Mouse (Mus musculus) midbrain, embryonic 12.5 days (tissue): ENCODE data around the gene 1700003E16Rik. TPM values are rescaled to one million over a fixed set of nuclear protein-coding genes. Genes with fewer than 3 reads are reported as not detected.

Experiments
- ATAC-seq: fragments of 200-750 bp; cut with Nextera tagmentation; 2 replicates; pipeline ENCODE4 v1.8.0; 2017; ENCODE audit warnings: low read depth, moderate TSS enrichment, moderate library complexity; ENCODE audit not compliant: low FRiP score
- H3K27ac ChIP-seq: fragments of 300-500 bp; sonication (generic); replicated peaks from 2 replicates; pipeline ENCODE4 v1.5.1; 2016; ENCODE audit warnings: mild to moderate bottlenecking
- H3K27me3 ChIP-seq: fragments of 300-500 bp; sonication (generic); 2 replicates; pipeline ENCODE4 v1.6.1; 2016; ENCODE audit warnings: mild to moderate bottlenecking
- H3K36me3 ChIP-seq: fragments of 300-500 bp; sonication (generic); 2 replicates; pipeline ENCODE4 v1.6.1; 2016
- H3K4me1 ChIP-seq: fragments of 300-500 bp; sonication (generic); 2 replicates; pipeline ENCODE4 v1.6.1; 2016
- H3K4me2 ChIP-seq: fragments of 300-500 bp; sonication (generic); replicated peaks from 2 replicates; pipeline ENCODE4 v1.6.1; 2016; ENCODE audit warnings: mild to moderate bottlenecking, moderate library complexity
- H3K4me3 ChIP-seq: fragments of 300-500 bp; sonication (generic); 2 replicates; pipeline ENCODE4 v1.5.1; 2016; ENCODE audit warnings: mild to moderate bottlenecking
- H3K9ac ChIP-seq: fragments of 300-500 bp; sonication (generic); replicated peaks from 2 replicates; pipeline ENCODE4 v1.6.1; 2016; ENCODE audit warnings: mild to moderate bottlenecking, moderate library complexity
- H3K9me3 ChIP-seq: fragments of 300-500 bp; sonication (generic); 2 replicates; pipeline ENCODE4 v1.6.1; 2016; ENCODE audit warnings: mild to moderate bottlenecking
- WGBS: fragments of 180-500 bp; shearing (Covaris S2); methylation state at CpG from one replicate; pipeline ENCODE4 v1.1.7; 2016; 5-methylcytosine and 5-hydroxymethylcytosine counted together
- polyA plus RNA-seq: library from polyadenylated mRNA; unstranded; fragments of >200 nt; fragmentation: Nextera tagmentation; extraction: Ambion mirVana; gene quantifications from 2 replicates; pipeline ENCODE4 v1.2.1, GENCODE M21; 2016

The 1700003E16Rik gene
- polyA plus RNA-seq, 1 experiment from 2014 or later, result 2.6 TPM

GRCm38 (mm10) chr6:83134226-83134625, 22.0 kb upstream of the 1700003E16Rik start:
- H3K4me3 ChIP-seq, result no peak overlapping the region
- H3K36me3 ChIP-seq, result no peaks in the 10 kb centered on the region
- no peaks in the 10 kb centered on the region for H3K9me3 ChIP-seq
- no peak overlapping the region for H3K27ac ChIP-seq
- peaks cover 30% of the 10 kb centered on the region for H3K27me3 ChIP-seq
- no peak overlapping the region for H3K4me2 ChIP-seq
- WGBS, result 79% methylated on average over 3 of the region's 3 CpGs
- peaks cover 37% of the 10 kb centered on the region for H3K4me1 ChIP-seq
- no peak overlapping the region for H3K9ac ChIP-seq
- no peak for ATAC-seq

GRCm38 (mm10) chr6:83134951-83135513, 21.2 kb upstream of the 1700003E16Rik start, which contains the start of gene Rtkn:
Gene Rtkn, plus strand, starts transcription at chr6:83135463.
- Histone ChIP-seq H3K4me3 (peak within 1 kb of the TSS; percentile 55), H3K4me2 (peak within 1 kb of the TSS; percentile 78), H3K27me3 (peaks cover 30% of the 10 kb centered on the region), H3K4me1 (peaks cover 40% of the 10 kb centered on the region), H3K9ac (peak within 1 kb of the TSS; percentile 85), H3K27ac (peak within 1 kb of the TSS; percentile 97), H3K36me3 (no peaks in the 10 kb centered on the region), H3K9me3 (no peaks in the 10 kb centered on the region)
- WGBS, result 60% methylated on average over 7 of the region's 7 CpGs
- no peak for ATAC-seq

- no peak for ATAC-seq
- H3K9me3 ChIP-seq, result no peaks in the 10 kb centered on the region
- 4% methylated on average over 34 of the region's 37 CpGs for WGBS
- peaks cover 40% of the 10 kb centered on the region for H3K4me1 ChIP-seq
- H3K9ac ChIP-seq, result peak overlapping the region; percentile 85; the same call in 1 of the 2 replicates
- peaks cover 31% of the 10 kb centered on the region for H3K27me3 ChIP-seq
- no peak overlapping the region for H3K27ac ChIP-seq
- H3K4me3 ChIP-seq, result peak overlapping the region; percentile 55
- peak overlapping the region; percentile 78 for H3K4me2 ChIP-seq
- H3K36me3 ChIP-seq, result no peaks in the 10 kb centered on the region
These were observed 20.5 kb upstream of the 1700003E16Rik start for GRCm38 (mm10) chr6:83135571-83136161.

GRCm38 (mm10) chr6:83136291-83136880, 19.8 kb upstream of the 1700003E16Rik start:
- H3K36me3 ChIP-seq, result no peaks in the 10 kb centered on the region
- WGBS, result 15% methylated on average over 5 of the region's 5 CpGs
- H3K9me3 ChIP-seq, result no peaks in the 10 kb centered on the region
- H3K4me3 ChIP-seq, result peak overlapping the region; percentile 55
- H3K4me2 ChIP-seq, result peak overlapping the region; percentile 78
- peaks cover 40% of the 10 kb centered on the region for H3K4me1 ChIP-seq
- peak overlapping the region; percentile 97 for H3K27ac ChIP-seq
- ATAC-seq, result peak; percentile 4; the same call in 1 of the 2 replicates
- peaks cover 36% of the 10 kb centered on the region for H3K27me3 ChIP-seq
- H3K9ac ChIP-seq, result peak overlapping the region; percentile 85

- Histone ChIP-seq H3K9ac (peak overlapping the region; percentile 85), H3K27me3 (peaks cover 40% of the 10 kb centered on the region), H3K4me1 (peaks cover 46% of the 10 kb centered on the region), H3K36me3 (no peaks in the 10 kb centered on the region), H3K4me2 (peak overlapping the region; percentile 78), H3K9me3 (no peaks in the 10 kb centered on the region), H3K4me3 (peak overlapping the region; percentile 55), H3K27ac (peak overlapping the region; percentile 97)
- ATAC-seq, result peak; percentile 81
- under 1% methylated on average over 26 of the region's 26 CpGs for WGBS
These were observed 19.2 kb upstream of the 1700003E16Rik start for GRCm38 (mm10) chr6:83136881-83137575.

GRCm38 (mm10) chr6:83137576-83137950, 18.6 kb upstream of the 1700003E16Rik start:
- Histone ChIP-seq H3K9me3 (no peaks in the 10 kb centered on the region), H3K4me3 (peak overlapping the region; percentile 55), H3K9ac (peak overlapping the region; percentile 85), H3K36me3 (no peaks in the 10 kb centered on the region), H3K27ac (peak overlapping the region; percentile 97), H3K4me1 (peaks cover 51% of the 10 kb centered on the region), H3K4me2 (peak overlapping the region; percentile 78), H3K27me3 (peaks cover 45% of the 10 kb centered on the region)
- ATAC-seq, result peak; percentile 71
- 0% methylated on average over 12 of the region's 12 CpGs for WGBS

- ATAC-seq, result peak; percentile 38
- H3K4me1 ChIP-seq, result peaks cover 52% of the 10 kb centered on the region
- WGBS, result 0% methylated on average over 11 of the region's 11 CpGs
These were observed 18.1 kb upstream of the 1700003E16Rik start for GRCm38 (mm10) chr6:83138056-83138455.

GRCm38 (mm10) chr6:83140044-83140443, 16.2 kb upstream of the 1700003E16Rik start:
- Histone ChIP-seq H3K4me1 (peaks cover 52% of the 10 kb centered on the region), H3K27me3 (peaks cover 38% of the 10 kb centered on the region), H3K9me3 (no peaks in the 10 kb centered on the region), H3K27ac (no peak overlapping the region), H3K4me3 (no peak overlapping the region), H3K4me2 (no peak overlapping the region), H3K9ac (no peak overlapping the region), H3K36me3 (no peaks in the 10 kb centered on the region)
- WGBS, result 96% methylated on average over 8 of the region's 8 CpGs
- ATAC-seq, result no peak

More at GRCm38 (mm10) chr6:83138056-83138455, 18.1 kb upstream of the 1700003E16Rik start:
- Histone ChIP-seq H3K27ac (peak overlapping the region; percentile 97), H3K4me2 (peak overlapping the region; percentile 78), H3K36me3 (no peaks in the 10 kb centered on the region), H3K9ac (peak overlapping the region; percentile 85), H3K4me3 (peak overlapping the region; percentile 55), H3K27me3 (peaks cover 48% of the 10 kb centered on the region), H3K9me3 (no peaks in the 10 kb centered on the region)

GRCm38 (mm10) chr6:83141636-83142035, 14.6 kb upstream of the 1700003E16Rik start:
- Histone ChIP-seq H3K9me3 (no peaks in the 10 kb centered on the region), H3K4me3 (no peak overlapping the region), H3K9ac (peak overlapping the region; percentile 70), H3K27ac (no peak overlapping the region), H3K27me3 (peaks cover 23% of the 10 kb centered on the region), H3K36me3 (no peaks in the 10 kb centered on the region), H3K4me2 (peak overlapping the region; percentile 63), H3K4me1 (peaks cover 39% of the 10 kb centered on the region)
- ATAC-seq, result no peak
- 25% methylated on average over 4 of the region's 4 CpGs for WGBS

- H3K9ac ChIP-seq, result peak overlapping the region; percentile 70
- WGBS, result 2% methylated on average over 39 of the region's 41 CpGs
- H3K4me1 ChIP-seq, result peaks cover 33% of the 10 kb centered on the region
- H3K27me3 ChIP-seq, result peaks cover 23% of the 10 kb centered on the region
- peak overlapping the region; percentile 37 for H3K4me3 ChIP-seq
- no peak for ATAC-seq
- H3K36me3 ChIP-seq, result peaks cover under 1% of the 10 kb centered on the region; the same call in 1 of the 2 replicates
- H3K4me2 ChIP-seq, result peak overlapping the region; percentile 63
- H3K9me3 ChIP-seq, result no peaks in the 10 kb centered on the region
- H3K27ac ChIP-seq, result no peak overlapping the region
These were observed 13.9 kb upstream of the 1700003E16Rik start for GRCm38 (mm10) chr6:83142211-83142731.

- H3K9ac ChIP-seq, result peak overlapping the region; percentile 70; the same call in 1 of the 2 replicates
- peaks cover 6% of the 10 kb centered on the region; the same call in 1 of the 2 replicates for H3K36me3 ChIP-seq
- H3K27me3 ChIP-seq, result peaks cover 23% of the 10 kb centered on the region
- WGBS, result 40% methylated on average over 11 of the region's 11 CpGs
- peaks cover 27% of the 10 kb centered on the region for H3K4me1 ChIP-seq
- peak overlapping the region; percentile 63; the same call in 1 of the 2 replicates for H3K4me2 ChIP-seq
- no peak overlapping the region for H3K4me3 ChIP-seq
- H3K9me3 ChIP-seq, result no peaks in the 10 kb centered on the region
- no peak for ATAC-seq
- H3K27ac ChIP-seq, result no peak overlapping the region
These were observed 13.3 kb upstream of the 1700003E16Rik start for GRCm38 (mm10) chr6:83142886-83143285.
